Mouse (Mus musculus): ENCODE data around the gene Lgsn.

- no peak for TF ChIP-seq CTCF (IDR thresholded peaks at IDR 0.05; ENCODE audit: insufficient read depth, low read depth, low read length)
- no peak for TF ChIP-seq POLR2A (IDR thresholded peaks at IDR 0.05; ENCODE audit: insufficient read depth, low read depth, low read length)
These were observed 10.7 kb upstream of the Lgsn start for GRCm38 (mm10) chr1:31165326-31166121.

Data from olfactory bulb, adult 2 months (tissue).